Mouse (Mus musculus): ENCODE measurements around the gene Fignl2. TPM values are rescaled to one million over a fixed set of nuclear protein-coding genes. Genes with fewer than 3 reads are reported as not detected.

Gene Fignl2
- polyA plus RNA-seq, 1 experiment: 25.6 TPM

GRCm38 (mm10) chr15:101076071-101077000, 2.0 kb downstream of the Fignl2 start:
- no peaks in the 10 kb centered on the region for H3K27me3 ChIP-seq (ENCODE audit: control insufficient read depth, insufficient read depth, low read length, poor library complexity, severe bottlenecking)
- H3K9me3 ChIP-seq (replicated peaks; ENCODE audit: control insufficient read depth, insufficient read depth, low read length, poor library complexity, severe bottlenecking): no peaks in the 10 kb centered on the region
- TF ChIP-seq POLR2A (IDR thresholded peaks at IDR 0.05; ENCODE audit: insufficient read depth, low read length): no peak
- TF ChIP-seq CTCF (IDR thresholded peaks at IDR 0.05; ENCODE audit: low read depth, low read length): no peak
- no peak for TF ChIP-seq EP300 (IDR thresholded peaks at IDR 0.05; ENCODE audit: insufficient read depth, low read depth, low read length)
- H3K36me3 ChIP-seq (ENCODE audit: control insufficient read depth, insufficient read depth, low read length, poor library complexity, severe bottlenecking): no peaks in the 10 kb centered on the region
- H3K4me3 ChIP-seq (ENCODE audit: low read depth, low read length): 0 out of 2 replicates have a peak overlapping the region, but pooled peaks have one; percentile 10
- no peak overlapping the region for H3K27ac ChIP-seq (ENCODE audit: insufficient read depth, low read length)
- H3K9ac ChIP-seq (ENCODE audit: low read depth, poor library complexity, severe bottlenecking): no peak overlapping the region
- H3K4me1 ChIP-seq (ENCODE audit: control insufficient read depth, insufficient read depth, low read length): peaks cover 5% of the 10 kb centered on the region

GRCm38 (mm10) chr15:101075656-101076055, 2.7 kb downstream of the Fignl2 start:
- TF ChIP-seq EP300 (IDR thresholded peaks at IDR 0.05; ENCODE audit: insufficient read depth, low read depth, low read length) (no peak), CTCF (IDR thresholded peaks at IDR 0.05; ENCODE audit: low read depth, low read length) (no peak), POLR2A (IDR thresholded peaks at IDR 0.05; ENCODE audit: insufficient read depth, low read length) (no peak)

GRCm38 (mm10) chr15:101075150-101075549, 3.2 kb downstream of the Fignl2 start:
- Histone ChIP-seq H3K27me3 (ENCODE audit: control insufficient read depth, insufficient read depth, low read length, poor library complexity, severe bottlenecking) (no peaks in the 10 kb centered on the region), H3K9me3 (replicated peaks; ENCODE audit: control insufficient read depth, insufficient read depth, low read length, poor library complexity, severe bottlenecking) (no peaks in the 10 kb centered on the region), H3K4me3 (ENCODE audit: low read depth, low read length) (no peak overlapping the region), H3K27ac (ENCODE audit: insufficient read depth, low read length) (no peak overlapping the region), H3K36me3 (ENCODE audit: control insufficient read depth, insufficient read depth, low read length, poor library complexity, severe bottlenecking) (no peaks in the 10 kb centered on the region), H3K4me1 (ENCODE audit: control insufficient read depth, insufficient read depth, low read length) (peaks cover 2% of the 10 kb centered on the region), H3K9ac (ENCODE audit: low read depth, poor library complexity, severe bottlenecking) (no peak overlapping the region)
- no peak for TF ChIP-seq CTCF (IDR thresholded peaks at IDR 0.05; ENCODE audit: low read depth, low read length)
- no peak for TF ChIP-seq POLR2A (IDR thresholded peaks at IDR 0.05; ENCODE audit: insufficient read depth, low read length)
- TF ChIP-seq EP300 (IDR thresholded peaks at IDR 0.05; ENCODE audit: insufficient read depth, low read depth, low read length): no peak

More at GRCm38 (mm10) chr15:101075656-101076055, 2.7 kb downstream of the Fignl2 start:
- Histone ChIP-seq H3K27ac (ENCODE audit: insufficient read depth, low read length) (no peak overlapping the region), H3K4me1 (ENCODE audit: control insufficient read depth, insufficient read depth, low read length) (peaks cover 1% of the 10 kb centered on the region), H3K27me3 (ENCODE audit: control insufficient read depth, insufficient read depth, low read length, poor library complexity, severe bottlenecking) (no peaks in the 10 kb centered on the region), H3K9me3 (replicated peaks; ENCODE audit: control insufficient read depth, insufficient read depth, low read length, poor library complexity, severe bottlenecking) (no peaks in the 10 kb centered on the region), H3K9ac (ENCODE audit: low read depth, poor library complexity, severe bottlenecking) (no peak overlapping the region), H3K4me3 (ENCODE audit: low read depth, low read length) (no peak overlapping the region), H3K36me3 (ENCODE audit: control insufficient read depth, insufficient read depth, low read length, poor library complexity, severe bottlenecking) (no peaks in the 10 kb centered on the region)

GRCm38 (mm10) chr15:101074067-101074466, 4.3 kb downstream of the Fignl2 start:
- H3K27me3 ChIP-seq (ENCODE audit: control insufficient read depth, insufficient read depth, low read length, poor library complexity, severe bottlenecking): no peaks in the 10 kb centered on the region
- no peaks in the 10 kb centered on the region for H3K36me3 ChIP-seq (ENCODE audit: control insufficient read depth, insufficient read depth, low read length, poor library complexity, severe bottlenecking)
- no peak overlapping the region for H3K27ac ChIP-seq (ENCODE audit: insufficient read depth, low read length)
- no peak overlapping the region for H3K9ac ChIP-seq (ENCODE audit: low read depth, poor library complexity, severe bottlenecking)
- peaks cover 10% of the 10 kb centered on the region for H3K4me1 ChIP-seq (ENCODE audit: control insufficient read depth, insufficient read depth, low read length)
- no peak overlapping the region for H3K4me3 ChIP-seq (ENCODE audit: low read depth, low read length)
- no peaks in the 10 kb centered on the region for H3K9me3 ChIP-seq (replicated peaks; ENCODE audit: control insufficient read depth, insufficient read depth, low read length, poor library complexity, severe bottlenecking)
- TF ChIP-seq EP300 (IDR thresholded peaks at IDR 0.05; ENCODE audit: insufficient read depth, low read depth, low read length) (no peak), POLR2A (IDR thresholded peaks at IDR 0.05; ENCODE audit: insufficient read depth, low read length) (no peak), CTCF (IDR thresholded peaks at IDR 0.05; ENCODE audit: low read depth, low read length) (no peak)

GRCm38 (mm10) chr15:101072736-101073135, 5.6 kb downstream of the Fignl2 start:
- H3K9me3 ChIP-seq (replicated peaks; ENCODE audit: control insufficient read depth, insufficient read depth, low read length, poor library complexity, severe bottlenecking): no peaks in the 10 kb centered on the region
- no peak overlapping the region for H3K4me3 ChIP-seq (ENCODE audit: low read depth, low read length)
- peaks cover 10% of the 10 kb centered on the region for H3K4me1 ChIP-seq (ENCODE audit: control insufficient read depth, insufficient read depth, low read length)
- H3K27ac ChIP-seq (ENCODE audit: insufficient read depth, low read length): no peak overlapping the region
- no peaks in the 10 kb centered on the region for H3K27me3 ChIP-seq (ENCODE audit: control insufficient read depth, insufficient read depth, low read length, poor library complexity, severe bottlenecking)
- no peak overlapping the region for H3K9ac ChIP-seq (ENCODE audit: low read depth, poor library complexity, severe bottlenecking)
- no peak for TF ChIP-seq EP300 (IDR thresholded peaks at IDR 0.05; ENCODE audit: insufficient read depth, low read depth, low read length)
- no peak for TF ChIP-seq CTCF (IDR thresholded peaks at IDR 0.05; ENCODE audit: low read depth, low read length)
- no peak for TF ChIP-seq POLR2A (IDR thresholded peaks at IDR 0.05; ENCODE audit: insufficient read depth, low read length)
- H3K36me3 ChIP-seq (ENCODE audit: control insufficient read depth, insufficient read depth, low read length, poor library complexity, severe bottlenecking): no peaks in the 10 kb centered on the region

- TF ChIP-seq EP300 (IDR thresholded peaks at IDR 0.05; ENCODE audit: insufficient read depth, low read depth, low read length): peak; percentile 71
- TF ChIP-seq CTCF (IDR thresholded peaks at IDR 0.05; ENCODE audit: low read depth, low read length): no peak
- Histone ChIP-seq H3K9me3 (replicated peaks; ENCODE audit: control insufficient read depth, insufficient read depth, low read length, poor library complexity, severe bottlenecking) (no peaks in the 10 kb centered on the region), H3K36me3 (ENCODE audit: control insufficient read depth, insufficient read depth, low read length, poor library complexity, severe bottlenecking) (no peaks in the 10 kb centered on the region), H3K9ac (ENCODE audit: low read depth, poor library complexity, severe bottlenecking) (0 out of 2 replicates have a peak overlapping the region, but pooled peaks have one; percentile 4), H3K4me3 (ENCODE audit: low read depth, low read length) (no peak overlapping the region), H3K4me1 (ENCODE audit: control insufficient read depth, insufficient read depth, low read length) (peaks cover 10% of the 10 kb centered on the region), H3K27me3 (ENCODE audit: control insufficient read depth, insufficient read depth, low read length, poor library complexity, severe bottlenecking) (no peaks in the 10 kb centered on the region), H3K27ac (ENCODE audit: insufficient read depth, low read length) (peak overlapping the region; percentile 28; the same call in 1 of the 2 replicates)
These were observed 7.6 kb downstream of the Fignl2 start for GRCm38 (mm10) chr15:101070762-101071161.

All from ES-Bruce4 (cell line).